Mouse (Mus musculus) lung, embryonic 16.5 days (tissue): ENCODE data around the gene Pafah1b3. TPM values are rescaled to one million over a fixed set of nuclear protein-coding genes. Genes with fewer than 3 reads are reported as not detected.
"Not testable (repeated sequence)": the region's sequence is repeated elsewhere in the genome, so short reads cannot be mapped to it uniquely, and the experiment has no call there.

ENCODE experiments used
- ATAC-seq: fragments of 200-750 bp; cut with Nextera tagmentation; 2 replicates; pipeline ENCODE4 v1.8.0; 2017; ENCODE audit warnings: low read depth, mild to moderate bottlenecking, moderate library complexity
- H3K27ac ChIP-seq: fragments of 300-500 bp; sonication (generic); 2 replicates; pipeline ENCODE4 v1.5.1; 2014; ENCODE audit warnings: mild to moderate bottlenecking, control low read depth, low read length
- H3K27me3 ChIP-seq: fragments of 300-500 bp; sonication (generic); 2 replicates; pipeline ENCODE4 v1.6.1; 2014; ENCODE audit warnings: low read depth, low read length, mixed read lengths; ENCODE audit not compliant: control insufficient read depth, insufficient read depth
- H3K36me3 ChIP-seq: fragments of 300-500 bp; sonication (generic); 2 replicates; pipeline ENCODE4 v1.6.1; 2014; ENCODE audit warnings: low read length; ENCODE audit not compliant: control insufficient read depth, insufficient read depth
- H3K4me1 ChIP-seq: fragments of 300-500 bp; sonication (generic); replicated peaks from 2 replicates; pipeline ENCODE4 v1.6.1; 2014; ENCODE audit warnings: low read length, mixed read lengths; ENCODE audit not compliant: control insufficient read depth, insufficient read depth
- H3K4me2 ChIP-seq: fragments of 300-500 bp; sonication (generic); 2 replicates; pipeline ENCODE4 v1.6.1; 2014; ENCODE audit warnings: low read depth, low read length, control low read depth
- H3K4me3 ChIP-seq: fragments of 300-500 bp; sonication (generic); 2 replicates; pipeline ENCODE4 v1.5.1; 2014; ENCODE audit warnings: mild to moderate bottlenecking, low read length, control low read depth
- H3K9ac ChIP-seq: fragments of 300-500 bp; sonication (generic); 2 replicates; pipeline ENCODE4 v1.6.1; 2014; ENCODE audit warnings: low read length, control low read depth
- H3K9me3 ChIP-seq: fragments of 300-500 bp; sonication (generic); 2 replicates; pipeline ENCODE4 v1.6.1; 2016; ENCODE audit warnings: low read length; ENCODE audit not compliant: control insufficient read depth
- WGBS: fragments of 180-500 bp; shearing (Covaris S2); extraction: QIAGEN DNeasy Blood & Tissue Kit; methylation state at CpG from one replicate; pipeline ENCODE4 v1.1.7; 2014; 5-methylcytosine and 5-hydroxymethylcytosine counted together
- polyA plus RNA-seq: library from polyadenylated mRNA; unstranded; fragments of >200 nt; fragmentation: Nextera tagmentation; extraction: Ambion mirVana; gene quantifications from 2 replicates; pipeline ENCODE4 v1.2.1, GENCODE M21; 2015

The Pafah1b3 gene
- 170 and 173 TPM in 2 replicates for polyA plus RNA-seq

GRCm38 (mm10) chr7:25297454-25298325, at the start of gene Pafah1b3:
Gene Pafah1b3 (minus strand): TSS chr7:25297986.
- H3K36me3 ChIP-seq = peaks cover 16% of the 10 kb centered on the region
- peak within 1 kb of the TSS; percentile 91 for H3K4me2 ChIP-seq
- peak within 1 kb of the TSS; percentile 89 for H3K4me3 ChIP-seq
- peak within 1 kb of the TSS; percentile 97 for H3K27ac ChIP-seq
- no peaks in the 10 kb centered on the region for H3K27me3 ChIP-seq
- peaks cover 12% of the 10 kb centered on the region for H3K4me1 ChIP-seq
- WGBS = under 1% methylated on average over 49 of the region's 52 CpGs
- H3K9me3 ChIP-seq = no peaks in the 10 kb centered on the region
- ATAC-seq = peak; percentile 93
- H3K9ac ChIP-seq = peak within 1 kb of the TSS; percentile 89

DNA sequence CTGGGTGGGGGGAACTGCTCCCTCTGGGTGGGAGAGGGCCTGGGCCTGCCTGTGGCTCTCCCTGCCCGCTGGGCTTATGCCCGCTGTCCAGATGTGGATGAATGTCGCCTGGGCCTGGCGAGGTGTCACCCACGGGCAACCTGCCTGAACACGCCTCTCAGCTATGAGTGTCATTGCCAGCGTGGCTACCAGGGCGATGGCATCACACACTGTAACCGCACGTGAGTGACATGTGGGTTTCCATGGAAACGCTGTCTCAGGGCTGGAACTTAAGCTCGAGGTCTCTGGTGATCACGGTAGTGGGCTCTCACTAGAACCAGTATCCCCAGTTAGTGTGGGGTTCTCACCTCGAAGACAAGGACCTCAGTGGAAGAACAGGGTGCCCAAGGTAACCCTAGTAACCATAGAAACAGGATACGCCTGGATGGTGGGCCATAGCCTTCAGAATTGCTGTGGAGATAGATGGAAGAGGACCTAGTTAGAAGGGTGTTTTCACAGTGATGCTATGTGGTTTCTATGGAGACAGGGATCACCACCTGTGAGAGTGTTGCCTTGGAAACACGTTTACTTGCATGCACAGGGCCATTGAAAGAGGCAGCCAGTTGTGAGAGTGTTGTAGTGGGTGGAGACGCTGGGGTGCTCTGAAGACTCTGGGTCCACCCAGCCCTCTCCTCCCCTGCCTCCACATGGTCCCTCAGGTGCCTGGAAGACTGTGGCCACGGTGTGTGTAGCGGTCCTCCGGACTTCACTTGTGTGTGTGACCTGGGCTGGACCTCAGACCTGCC, 43.4 kb upstream of the Pafah1b3 start:
- H3K36me3 ChIP-seq = peaks cover 2% of the 10 kb centered on the region; the same call in 1 of the 2 replicates
- no peak for ATAC-seq

GRCm38 (mm10) chr7:25339329-25339728, 41.5 kb upstream of the Pafah1b3 start:
- 86% methylated on average over 9 of the region's 9 CpGs for WGBS
- no peaks in the 10 kb centered on the region for H3K27me3 ChIP-seq
- H3K36me3 ChIP-seq = peaks cover 7% of the 10 kb centered on the region
- no peak overlapping the region for H3K27ac ChIP-seq
- no peaks in the 10 kb centered on the region for H3K4me1 ChIP-seq
- no peak overlapping the region for H3K9ac ChIP-seq
- no peak overlapping the region for H3K4me2 ChIP-seq
- no peak for ATAC-seq
- no peak overlapping the region for H3K4me3 ChIP-seq
- H3K9me3 ChIP-seq = no peaks in the 10 kb centered on the region

More for the DNA sequence above, 43.4 kb upstream of the Pafah1b3 start:
- no peak overlapping the region for H3K27ac ChIP-seq
- no peak overlapping the region for H3K9ac ChIP-seq
- no peak overlapping the region for H3K4me2 ChIP-seq
- H3K4me1 ChIP-seq = no peaks in the 10 kb centered on the region
- no peaks in the 10 kb centered on the region for H3K27me3 ChIP-seq
- no peak overlapping the region for H3K4me3 ChIP-seq
- 76% methylated on average over 20 of the region's 20 CpGs for WGBS
- no peaks in the 10 kb centered on the region for H3K9me3 ChIP-seq

DNA sequence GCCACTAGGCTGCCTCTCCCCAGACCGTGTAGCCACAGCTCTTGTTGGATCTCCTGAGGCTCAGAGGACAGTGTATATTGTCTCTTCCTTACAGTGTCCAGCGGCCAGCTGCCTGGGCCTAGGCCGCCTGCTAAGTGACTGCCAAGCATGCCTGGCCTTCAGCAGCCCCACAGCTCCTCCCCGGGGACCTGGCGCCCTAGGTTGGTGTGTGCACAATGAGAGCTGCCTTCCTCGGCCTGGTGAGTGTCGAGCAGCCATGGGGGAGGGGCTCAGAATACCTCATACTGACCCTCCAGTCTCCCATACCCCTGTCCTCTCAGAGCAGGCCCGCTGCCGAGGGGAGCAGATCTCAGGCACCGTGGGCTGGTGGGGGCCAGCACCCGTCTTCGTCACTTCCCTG, 36.7 kb upstream of the Pafah1b3 start:
- Histone ChIP-seq H3K9me3 (no peaks in the 10 kb centered on the region), H3K9ac (no peak overlapping the region), H3K4me3 (no peak overlapping the region), H3K4me1 (no peaks in the 10 kb centered on the region), H3K36me3 (peaks cover 19% of the 10 kb centered on the region; the same call in 1 of the 2 replicates), H3K27ac (no peak overlapping the region), H3K27me3 (no peaks in the 10 kb centered on the region), H3K4me2 (no peak overlapping the region)
- peak; percentile 50; the same call in 1 of the 2 replicates for ATAC-seq
- WGBS = 78% methylated on average over 12 of the region's 12 CpGs

DNA sequence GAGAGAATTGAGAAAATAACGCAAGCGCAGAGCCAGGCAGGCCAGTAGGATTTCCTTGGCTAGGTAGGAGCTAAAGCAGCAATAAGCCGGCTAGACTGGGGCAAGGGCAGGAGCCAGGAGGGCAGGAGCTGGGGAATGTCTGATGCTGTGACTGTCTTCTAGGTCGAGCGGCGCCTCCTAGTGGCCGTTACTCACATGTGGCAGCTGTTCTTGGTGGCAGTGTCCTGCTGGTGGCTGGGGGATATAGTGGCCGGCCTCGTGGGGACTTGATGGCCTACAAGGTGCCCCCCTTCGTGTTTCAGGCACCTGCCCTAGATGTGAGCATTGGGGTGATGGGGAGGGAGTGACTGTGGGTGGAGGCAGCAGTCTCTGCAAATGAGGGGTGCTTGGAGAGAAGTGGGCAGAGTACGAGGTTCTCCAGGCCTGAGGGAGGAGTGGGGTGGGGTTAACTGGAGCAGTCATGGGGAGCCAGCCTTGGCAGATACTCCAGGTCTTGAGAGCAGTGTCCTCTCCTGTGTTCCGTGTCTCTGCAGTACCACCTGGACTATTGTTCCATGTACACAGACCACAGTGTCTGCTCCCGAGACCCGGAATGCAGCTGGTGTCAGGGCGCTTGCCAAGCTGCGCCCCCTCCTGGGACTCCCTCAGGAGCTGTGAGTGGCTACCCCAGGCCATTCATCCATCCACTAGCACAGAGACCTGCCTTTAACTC, 36.0 kb upstream of the Pafah1b3 start:
- no peaks in the 10 kb centered on the region for H3K4me1 ChIP-seq
- H3K4me3 ChIP-seq = no peak overlapping the region
- WGBS = 41% methylated on average over 16 of the region's 16 CpGs
- H3K36me3 ChIP-seq = peaks cover 19% of the 10 kb centered on the region; the same call in 1 of the 2 replicates
- H3K27ac ChIP-seq = no peak overlapping the region
- H3K9me3 ChIP-seq = no peaks in the 10 kb centered on the region
- H3K9ac ChIP-seq = no peak overlapping the region
- H3K27me3 ChIP-seq = no peaks in the 10 kb centered on the region
- peak; percentile 81 for ATAC-seq
- H3K4me2 ChIP-seq = no peak overlapping the region

- Histone ChIP-seq H3K4me3 (no peak overlapping the region), H3K27ac (no peak overlapping the region), H3K27me3 (no peaks in the 10 kb centered on the region), H3K4me1 (peaks cover 8% of the 10 kb centered on the region), H3K9me3 (no peaks in the 10 kb centered on the region), H3K36me3 (peaks cover 7% of the 10 kb centered on the region; the same call in 1 of the 2 replicates), H3K4me2 (no peak overlapping the region), H3K9ac (no peak overlapping the region)
- 65% methylated on average over 8 of the region's 8 CpGs for WGBS
- no peak for ATAC-seq
Observed at GRCm38 (mm10) chr7:25326233-25326632, 28.4 kb upstream of the Pafah1b3 start.

DNA sequence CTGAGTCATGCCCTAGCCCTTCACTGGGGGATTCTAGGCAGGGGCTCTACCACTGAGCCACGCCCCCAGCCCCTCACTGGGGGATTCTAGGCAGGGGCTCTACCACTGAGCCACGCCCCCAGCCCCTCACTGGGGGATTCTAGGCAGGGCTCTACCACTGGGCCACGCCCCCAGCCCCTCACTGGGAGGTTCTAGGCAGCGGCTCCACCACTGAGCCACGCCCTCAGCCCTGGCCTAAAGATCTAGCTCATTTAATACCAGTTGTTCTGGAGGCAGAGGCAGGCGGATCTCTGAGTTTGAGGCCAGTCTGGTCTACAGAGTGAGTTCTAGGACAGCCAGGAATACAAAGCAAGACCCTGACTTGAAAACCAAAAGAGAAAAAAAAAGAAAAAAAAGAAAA, 27.6 kb upstream of the Pafah1b3 start:
- not testable (repeated sequence) for H3K4me3 ChIP-seq, H3K36me3 ChIP-seq, ATAC-seq, H3K27ac ChIP-seq, H3K4me2 ChIP-seq, H3K27me3 ChIP-seq, H3K9ac ChIP-seq, H3K9me3 ChIP-seq, H3K4me1 ChIP-seq
- WGBS = 87% methylated on average over 6 of the region's 6 CpGs

DNA sequence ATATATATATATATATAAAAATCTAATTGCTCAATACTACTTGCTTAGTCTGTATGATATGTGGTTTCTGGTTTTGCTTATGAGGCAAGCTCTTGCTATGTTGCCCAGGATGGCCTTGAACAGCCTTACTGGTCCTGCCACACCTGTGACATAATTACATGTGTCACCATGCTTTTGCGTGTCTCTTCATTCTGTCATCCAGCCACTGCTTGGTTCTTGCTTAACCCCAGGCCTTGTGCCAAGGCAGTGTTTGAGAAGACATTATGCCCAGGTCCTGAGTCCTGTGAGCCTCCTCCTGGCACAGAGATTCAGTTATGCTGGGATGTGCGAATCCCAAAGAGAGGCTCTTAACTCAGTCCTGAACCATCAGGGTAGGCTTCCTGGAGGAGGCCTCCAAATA, 25.4 kb upstream of the Pafah1b3 start:
- Histone ChIP-seq H3K4me1 (peaks cover 8% of the 10 kb centered on the region), H3K27ac (no peak overlapping the region), H3K36me3 (no peaks in the 10 kb centered on the region), H3K4me2 (no peak overlapping the region), H3K9me3 (no peaks in the 10 kb centered on the region), H3K27me3 (no peaks in the 10 kb centered on the region), H3K4me3 (no peak overlapping the region), H3K9ac (no peak overlapping the region)
- no peak for ATAC-seq
- 73% methylated on average over 2 of the region's 2 CpGs for WGBS
